Mouse (Mus musculus): ENCODE results near the gene Prpf40b.
A peak's percentile ranks its signal among the peaks of the same experiment; 100 is the strongest.
"Not testable (repeated sequence)": the region's sequence is repeated elsewhere in the genome, so short reads cannot be mapped to it uniquely, and the experiment has no call there.

Gene Prpf40b

DNA sequence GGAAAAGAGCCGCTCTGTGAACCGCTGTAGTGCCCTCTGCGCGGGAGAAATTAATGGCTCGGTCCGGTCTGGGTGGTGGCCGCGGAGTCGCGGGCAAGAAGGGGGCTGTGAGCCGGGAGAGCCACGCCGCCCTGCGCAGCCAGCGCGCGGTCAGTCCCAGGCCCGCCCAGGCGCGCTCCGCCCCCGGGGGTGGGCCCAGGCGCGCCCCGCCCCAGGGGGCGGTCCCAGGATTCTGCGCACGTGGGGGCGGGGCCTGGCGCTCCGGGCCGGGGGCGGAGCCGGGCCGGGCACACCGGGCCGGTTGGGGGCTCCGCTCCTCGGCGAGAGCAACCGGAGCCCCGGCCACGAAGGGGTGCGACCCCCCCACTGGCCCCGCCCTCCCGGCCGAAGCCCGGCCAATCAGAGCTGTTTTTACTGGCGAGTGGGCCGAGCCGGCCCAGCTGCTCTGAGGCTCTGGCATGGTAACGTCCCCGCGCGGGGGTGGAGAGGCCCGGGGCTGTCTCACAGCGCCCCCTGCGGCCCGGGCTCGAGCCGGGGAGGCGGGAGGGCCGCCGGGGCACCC lies at the start of gene Prpf40b:
Prpf40b (plus strand) TSS at position 275 of the 562 bp plus-strand sequence.
- DNase-seq: peak; percentile 93

GRCm38 (mm10) chr15:99246736-99247135 lies 48.2 kb upstream of the Prpf40b start:
- not testable (repeated sequence) for DNase-seq

GRCm38 (mm10) chr15:99248972-99249371 lies 45.9 kb upstream of the Prpf40b start:
- no peak for DNase-seq

GRCm38 (mm10) chr15:99249938-99250337 lies 44.9 kb upstream of the Prpf40b start:
- DNase-seq: no peak

GRCm38 (mm10) chr15:99251111-99251510 lies 43.8 kb upstream of the Prpf40b start:
- DNase-seq: not testable (repeated sequence)

GRCm38 (mm10) chr15:99251626-99252380 lies 43.1 kb upstream of the Prpf40b start, which contains the start of gene Mcrs1:
Gene Mcrs1 (minus strand): TSS chr15:99251961.
- DNase-seq: peak; percentile 98

DNA sequence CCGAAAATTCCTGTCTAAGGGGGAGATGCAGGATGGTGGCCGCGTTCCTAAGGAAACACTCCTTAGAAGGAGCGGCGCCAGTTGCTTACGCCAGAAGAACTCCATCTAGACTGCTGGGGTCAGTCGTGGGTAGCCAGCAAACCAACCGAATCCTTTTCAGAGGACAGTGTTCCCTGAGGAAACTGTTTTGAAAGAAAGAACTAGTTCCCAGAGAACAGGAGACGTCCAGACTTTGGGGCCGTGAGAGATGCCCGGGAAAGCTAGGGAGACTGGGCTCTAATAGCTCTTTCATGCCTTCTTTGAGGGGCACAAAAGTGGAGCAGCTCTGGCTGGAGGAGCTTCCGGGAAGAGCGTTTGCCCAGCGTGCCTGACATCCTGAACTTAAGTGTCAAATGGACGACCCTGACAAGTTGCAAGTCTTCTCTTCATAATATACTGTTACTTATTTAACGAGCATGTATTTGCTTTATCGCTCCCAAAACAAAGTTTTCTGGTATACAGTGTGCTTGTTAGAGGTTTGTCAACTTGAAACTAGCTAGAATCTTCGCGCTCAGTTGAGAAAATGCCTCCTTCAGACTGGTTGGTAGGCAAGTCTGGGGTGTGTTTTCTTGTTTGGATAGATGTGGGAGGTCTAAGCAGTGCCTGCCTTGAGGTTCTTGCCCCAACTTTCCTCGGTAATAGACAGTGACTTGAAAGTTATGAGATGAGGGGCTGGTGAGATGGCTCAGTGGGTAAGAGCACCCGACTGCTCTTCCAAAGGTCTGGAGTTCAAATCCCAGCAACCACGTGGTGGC lies 42.3 kb upstream of the Prpf40b start:
- DNase-seq: no peak

DNA sequence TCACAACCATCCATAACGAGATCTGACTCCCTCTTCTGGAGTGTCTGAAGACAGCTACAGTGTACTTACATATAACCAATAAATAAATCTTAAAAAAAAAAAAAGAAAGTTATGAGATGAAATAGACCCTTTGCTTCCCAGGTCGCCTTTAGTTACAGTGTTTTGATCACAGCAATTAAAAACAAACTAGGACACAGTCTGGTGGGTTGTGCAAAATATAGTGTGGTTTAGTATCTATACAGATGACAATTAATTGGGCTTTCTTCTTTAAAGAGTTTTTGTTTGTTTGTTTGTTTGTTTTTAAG lies 41.8 kb upstream of the Prpf40b start:
- DNase-seq: not testable (repeated sequence)

GRCm38 (mm10) chr15:99253772-99254171 lies 41.1 kb upstream of the Prpf40b start:
- no peak for DNase-seq

DNA sequence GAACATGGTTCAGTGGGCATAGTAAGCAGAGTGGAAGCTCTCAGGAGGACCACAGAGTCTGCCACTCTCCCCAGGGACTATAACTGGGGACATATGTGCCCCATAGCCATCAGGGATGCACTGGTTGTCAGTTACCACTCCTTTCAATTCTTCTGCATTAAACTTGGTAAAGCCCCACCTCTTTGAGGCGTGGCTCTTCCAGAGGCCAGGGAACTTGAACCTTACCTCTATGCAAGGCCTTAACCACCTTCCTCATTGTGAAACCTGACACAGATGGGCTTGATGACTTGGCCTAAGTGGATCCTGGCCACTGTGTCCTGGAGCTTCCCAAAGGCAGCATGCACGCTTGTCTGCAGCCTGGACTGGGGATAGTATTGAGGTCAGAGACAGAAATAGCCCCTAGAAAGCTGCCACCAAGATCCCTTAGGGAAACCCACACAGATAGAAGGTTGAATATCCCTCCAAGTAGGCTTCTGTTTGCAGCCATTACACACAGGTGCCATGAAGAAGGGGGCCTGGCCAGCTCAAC lies 40.3 kb upstream of the Prpf40b start:
- DNase-seq: no peak

- DNase-seq: no peak
Measured at GRCm38 (mm10) chr15:99255241-99255749, 39.6 kb upstream of the Prpf40b start.

DNA sequence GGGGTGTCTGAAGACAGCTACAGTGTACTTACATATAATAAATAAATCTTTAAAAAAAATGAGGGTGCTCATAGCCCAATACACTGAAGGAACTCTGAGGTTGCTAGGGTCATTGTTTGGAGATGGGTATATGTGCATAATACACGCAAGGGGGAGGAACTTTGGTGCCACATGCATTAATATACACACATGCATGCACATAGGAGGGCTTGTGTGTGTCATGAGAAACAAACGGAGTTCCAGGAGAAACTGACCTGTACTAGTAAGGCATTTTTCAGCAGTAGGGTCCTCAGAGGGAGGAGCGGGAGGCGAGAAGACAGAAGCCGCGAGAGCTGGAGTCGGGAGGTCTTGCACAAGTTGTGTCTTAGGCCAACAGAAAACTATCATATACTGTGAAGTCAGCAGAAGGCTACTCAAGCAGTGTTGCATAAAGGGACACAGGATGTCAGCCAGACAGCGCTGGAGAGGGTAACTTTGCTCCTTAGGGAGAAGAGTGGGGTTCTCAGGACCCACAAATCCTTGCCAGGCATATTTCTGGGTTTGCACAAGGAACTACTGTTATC lies 35.6 kb upstream of the Prpf40b start:
- no peak for DNase-seq

GRCm38 (mm10) chr15:99259730-99260252 lies 35.1 kb upstream of the Prpf40b start:
- no peak for DNase-seq

DNA sequence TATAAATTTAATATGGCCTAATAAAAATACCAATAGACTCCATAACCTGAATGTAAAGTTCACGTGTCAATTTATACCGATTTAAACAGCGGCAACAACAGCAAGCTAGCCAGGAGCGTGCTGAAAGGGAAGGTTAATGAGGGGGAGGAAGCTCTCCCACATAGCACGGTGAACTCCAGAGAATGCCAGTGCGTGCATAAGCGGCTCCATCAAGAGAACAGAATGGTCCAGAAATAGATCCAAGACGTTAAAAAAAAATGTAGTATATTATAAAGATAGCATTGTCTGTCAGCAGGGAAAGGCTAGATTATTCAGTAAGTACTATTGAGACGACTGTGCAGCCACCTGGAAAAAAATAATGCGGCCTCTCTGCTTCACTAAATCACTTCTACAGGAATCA lies 32.2 kb upstream of the Prpf40b start:
- DNase-seq: no peak

DNA sequence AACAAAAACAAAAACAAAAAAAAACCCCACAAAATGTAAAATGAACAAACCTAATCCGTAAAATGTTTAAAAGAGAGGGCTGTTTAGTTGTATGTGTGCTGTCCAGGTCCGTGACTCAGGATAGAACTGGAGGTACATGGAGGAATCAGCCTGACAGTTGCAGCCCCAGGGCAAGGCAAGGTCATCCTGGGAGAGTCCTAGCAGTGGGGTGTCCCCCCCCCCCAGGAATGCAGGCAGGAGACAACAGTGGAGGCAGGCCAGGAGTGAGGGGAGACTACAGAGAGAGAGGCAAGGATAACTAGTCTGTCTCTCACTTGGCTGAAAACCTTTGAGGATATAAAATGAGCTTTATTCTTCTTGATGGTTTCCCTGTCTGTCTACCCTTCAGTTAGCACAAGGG lies 30.5 kb upstream of the Prpf40b start:
- no peak for DNase-seq

DNA sequence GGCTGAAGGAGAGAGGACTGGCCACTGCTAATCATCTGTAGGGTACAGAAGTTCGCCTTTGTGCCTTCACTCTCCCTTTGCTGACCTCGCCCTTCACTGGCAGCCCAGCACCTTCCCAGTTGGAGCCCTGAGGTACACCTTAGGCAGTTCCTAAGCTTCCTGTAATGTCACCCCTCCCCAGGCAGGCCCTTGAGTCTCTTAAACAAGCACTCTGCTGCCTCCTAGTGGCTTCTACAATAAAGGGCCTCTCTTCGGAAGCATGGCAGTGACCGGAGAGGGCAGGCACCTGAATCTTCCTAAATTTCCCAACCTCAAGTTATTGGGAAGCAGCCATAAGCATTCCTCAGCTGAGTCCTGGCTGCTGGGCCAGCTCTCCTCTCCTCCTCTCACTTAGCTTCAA lies 29.2 kb upstream of the Prpf40b start:
- peak; percentile 55 for DNase-seq

DNA sequence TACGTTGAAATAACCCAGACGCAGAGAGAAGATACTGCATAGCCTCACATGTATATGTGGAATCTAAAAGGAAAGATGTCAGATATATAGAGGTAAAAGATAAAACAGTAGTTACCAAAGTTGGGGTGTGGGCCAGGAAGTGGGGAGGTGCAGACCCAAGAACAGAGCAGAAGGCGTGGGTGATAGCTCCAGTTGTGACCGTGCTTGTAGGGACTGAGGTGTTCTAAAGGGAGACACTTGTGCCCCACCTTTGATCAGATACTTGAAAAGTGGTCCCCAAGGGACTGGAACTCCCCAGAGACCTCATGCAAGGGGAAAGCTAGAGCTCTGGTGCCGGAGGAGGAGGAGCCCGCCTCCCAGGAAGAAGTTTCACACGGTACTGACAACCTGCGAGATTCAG lies 18.8 kb upstream of the Prpf40b start:
- no peak for DNase-seq

DNA sequence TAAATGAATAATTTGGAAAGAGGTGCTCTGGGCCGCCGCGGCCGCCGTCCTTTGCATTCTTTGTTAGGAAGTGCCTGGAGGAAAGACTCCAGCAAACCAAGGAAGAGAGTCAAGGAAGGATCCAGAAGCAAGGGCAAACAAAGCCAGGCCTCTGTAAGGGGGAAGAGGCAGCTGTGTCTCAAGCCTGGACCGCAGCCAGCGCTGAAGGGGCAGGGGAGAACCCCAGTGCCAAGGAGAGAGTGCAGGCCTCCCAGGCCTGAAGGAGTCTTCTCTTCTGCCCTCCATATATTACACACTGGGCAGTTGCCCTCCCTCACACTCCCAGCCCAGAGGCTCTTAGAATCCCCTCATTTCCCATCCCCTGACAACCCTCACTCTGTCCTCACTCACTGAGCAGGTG lies 16.6 kb upstream of the Prpf40b start:
- no peak for DNase-seq

- no peak for DNase-seq
Measured at GRCm38 (mm10) chr15:99283456-99283855, 11.4 kb upstream of the Prpf40b start.

DNA sequence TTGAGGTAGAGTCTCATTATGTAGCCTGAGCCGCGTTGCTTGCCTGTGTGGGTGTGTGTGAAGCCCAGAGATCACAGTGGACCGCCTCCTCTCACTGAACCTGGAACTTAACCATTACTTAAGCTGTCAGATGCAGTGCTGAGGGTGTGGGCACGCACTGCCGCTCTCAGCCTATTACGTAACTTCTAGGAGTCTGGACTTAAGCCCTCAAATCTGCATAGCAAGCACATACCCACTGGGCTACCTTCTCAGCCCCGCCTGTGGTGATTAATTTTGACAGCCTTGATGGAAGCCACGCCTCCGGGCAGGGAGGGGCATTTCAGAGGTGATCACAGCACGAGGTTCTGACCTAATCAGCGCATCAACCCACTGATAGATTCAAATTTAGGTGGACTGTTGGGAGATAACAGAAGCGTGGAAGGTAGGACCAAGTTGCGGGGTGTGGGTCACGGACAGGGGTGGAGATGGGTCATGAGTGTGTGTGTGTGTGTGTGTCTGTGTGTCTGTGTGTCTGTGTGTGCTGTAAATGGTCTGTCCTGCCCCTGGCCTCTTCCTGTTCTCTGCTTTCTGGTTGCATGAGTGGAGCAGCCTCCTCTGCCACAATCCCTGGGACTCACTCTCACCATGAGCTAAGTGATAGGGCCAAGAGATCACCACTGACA lies 10.2 kb upstream of the Prpf40b start:
- DNase-seq: no peak

DNA sequence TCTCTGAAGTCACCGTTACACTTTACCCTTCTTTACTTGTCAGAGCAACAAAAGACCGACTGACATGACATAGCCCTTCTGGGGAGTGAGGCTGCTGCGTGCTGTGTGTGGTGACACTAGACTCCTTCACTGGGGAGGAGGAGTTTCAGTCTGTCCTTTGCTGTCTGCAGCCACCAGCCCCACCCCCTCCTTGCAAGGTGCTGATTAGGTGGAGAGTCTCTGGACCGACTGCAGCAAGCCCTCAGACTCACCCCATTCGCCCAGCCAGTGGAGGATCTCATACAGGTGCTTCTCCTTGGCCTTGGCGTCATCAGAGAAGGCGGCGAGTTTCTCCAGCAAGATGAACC lies 9.7 kb upstream of the Prpf40b start:
- no peak for DNase-seq

DNA sequence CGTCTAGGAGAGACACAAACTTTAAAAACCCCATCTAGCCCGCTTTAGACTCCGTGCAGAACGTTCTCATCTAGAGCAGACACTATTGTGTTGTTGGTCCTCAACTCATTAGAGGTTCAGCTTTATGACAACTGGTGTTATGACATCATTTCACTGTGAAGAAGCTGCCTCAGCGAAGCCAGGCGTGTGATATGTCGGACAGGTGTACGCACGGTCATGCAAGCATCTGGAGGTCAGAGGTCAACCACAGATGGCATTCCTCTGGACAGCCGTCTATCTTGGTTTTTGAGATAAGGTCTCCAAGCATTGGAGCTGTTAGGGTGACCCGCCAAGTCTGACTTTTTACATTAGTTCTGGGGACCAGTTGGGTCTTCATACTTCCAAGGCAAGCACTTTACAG lies 4.3 kb upstream of the Prpf40b start:
- no peak for DNase-seq

GRCm38 (mm10) chr15:99294287-99294686 lies 600 bp upstream of the Prpf40b start:
- DNase-seq: no peak

Data from cerebellum, adult 11 months (tissue).